Mouse (Mus musculus): ENCODE measurements at regions not wholly inside any gene's neighbourhood (a gene's known extent, or its start where the extent isn't known, plus 50 kb on each side); places are given as distances from the start of the nearest gene placed in this dataset.
A peak's percentile ranks its signal among the peaks of the same experiment; 100 is the strongest.

DNA sequence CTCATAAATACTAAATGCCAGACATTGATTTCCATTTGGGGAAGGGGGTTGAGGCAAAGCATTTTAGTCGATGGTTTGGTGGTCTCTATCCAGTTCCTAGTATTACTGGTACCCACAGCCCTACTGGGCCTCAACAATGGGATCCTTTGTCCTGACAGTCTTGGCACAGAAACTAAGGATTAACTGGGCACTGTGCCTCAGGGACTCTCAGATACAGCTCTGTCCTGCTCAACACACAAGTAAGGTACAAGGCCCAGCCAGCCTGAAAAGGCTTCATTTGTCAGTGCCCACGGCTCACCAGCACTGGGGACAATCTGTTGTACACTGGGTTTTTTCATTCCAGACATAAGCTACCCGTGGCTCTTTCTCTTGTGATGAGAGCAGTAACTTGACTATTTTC, 686.0 kb downstream of the Nedd1 start:
- Histone ChIP-seq H3K4me3 (no peak overlapping the region), H3K27ac (no peak overlapping the region)
- peak in 1 of 2 experiments; percentile 8 for DNase-seq (ENCODE audit: extremely low spot score in 1 of 2, low spot score in 2 of 2)
- no peak for TF ChIP-seq CTCF (IDR thresholded peaks at IDR 0.05)
- intact Hi-C loops (cut with DNase I): no loop called here

- no peak overlapping the region for H3K27ac ChIP-seq
- no peak for DNase-seq (ENCODE audit: extremely low spot score in 1 of 2, low spot score in 2 of 2)
- intact Hi-C loops (cut with DNase I): no loop called here
Observed at GRCm38 (mm10) chr10:92030221-92030620, 692.0 kb downstream of the Nedd1 start.

DNA sequence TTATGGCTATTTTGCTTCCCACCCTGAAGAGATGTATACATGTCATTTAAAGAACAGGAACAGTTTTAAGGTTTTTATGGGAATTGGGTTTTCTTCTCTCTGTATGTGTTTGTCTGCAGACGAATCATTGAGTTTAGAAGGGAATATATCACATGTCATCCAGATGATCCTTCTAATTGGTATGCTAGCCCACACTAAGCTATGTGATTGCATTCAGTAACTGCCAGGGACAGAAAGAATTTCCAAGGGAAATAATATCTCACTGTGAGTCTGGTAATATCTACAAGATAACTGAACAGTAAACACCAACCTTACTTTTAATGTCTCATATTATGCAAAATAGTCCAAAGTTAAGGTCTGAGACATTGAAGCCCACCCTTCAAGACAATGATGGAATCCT, 698.0 kb downstream of the Nedd1 start:
- no peak for TF ChIP-seq CTCF (IDR thresholded peaks at IDR 0.05)
- H3K4me3 ChIP-seq: no peak overlapping the region
- H3K27ac ChIP-seq: no peak overlapping the region
- intact Hi-C loops (cut with DNase I): no loop called here
- no peak for DNase-seq (ENCODE audit: extremely low spot score in 1 of 2, low spot score in 2 of 2)

More at GRCm38 (mm10) chr10:92030221-92030620, 692.0 kb downstream of the Nedd1 start:
- TF ChIP-seq CTCF (IDR thresholded peaks at IDR 0.05): no peak
- no peak overlapping the region for H3K4me3 ChIP-seq

GRCm38 (mm10) chr10:92021036-92021435, 701.2 kb downstream of the Nedd1 start:
- H3K4me3 ChIP-seq: no peak overlapping the region
- TF ChIP-seq CTCF (IDR thresholded peaks at IDR 0.05): no peak
- intact Hi-C loops (cut with DNase I): no loop called here
- no peak for DNase-seq (ENCODE audit: extremely low spot score in 1 of 2, low spot score in 2 of 2)
- H3K27ac ChIP-seq: no peak overlapping the region

- Histone ChIP-seq H3K4me3 (no peak overlapping the region), H3K27ac (no peak overlapping the region)
- intact Hi-C loops (cut with DNase I): no loop called here
- DNase-seq (ENCODE audit: extremely low spot score in 1 of 2, low spot score in 2 of 2): no peak
- TF ChIP-seq CTCF (IDR thresholded peaks at IDR 0.05): no peak
Observed at GRCm38 (mm10) chr10:92009551-92009950, 712.7 kb downstream of the Nedd1 start.

GRCm38 (mm10) chr10:92007891-92008290, 714.3 kb downstream of the Nedd1 start:
- Histone ChIP-seq H3K4me3 (no peak overlapping the region), H3K27ac (no peak overlapping the region)
- intact Hi-C loops (cut with DNase I): no loop called here
- DNase-seq (ENCODE audit: extremely low spot score in 1 of 2, low spot score in 2 of 2): no peak
- TF ChIP-seq CTCF (IDR thresholded peaks at IDR 0.05): no peak

DNA sequence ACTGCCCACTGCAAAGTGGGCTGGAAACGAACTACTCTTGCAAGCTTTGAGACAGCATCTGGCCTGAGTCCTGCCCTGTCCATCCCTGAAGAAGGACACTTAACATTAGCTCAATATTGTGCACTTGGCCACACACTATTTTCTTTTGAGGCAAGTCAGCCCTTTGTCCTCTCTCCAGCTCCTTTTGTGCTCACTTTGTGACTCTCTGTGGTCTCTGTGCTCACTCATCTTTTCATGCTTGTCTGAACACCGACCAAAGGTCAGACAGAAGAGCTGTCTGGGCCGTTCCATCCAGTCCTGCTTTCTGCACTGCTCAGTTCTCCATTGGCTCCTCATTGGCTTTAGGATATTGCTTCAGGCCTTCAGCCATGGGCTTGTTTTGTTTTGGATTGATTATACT, 715.8 kb downstream of the Nedd1 start:
- Histone ChIP-seq H3K27ac (no peak overlapping the region), H3K4me3 (no peak overlapping the region)
- intact Hi-C loops (cut with DNase I): no loop called here
- no peak for TF ChIP-seq CTCF (IDR thresholded peaks at IDR 0.05)
- no peak for DNase-seq (ENCODE audit: extremely low spot score in 1 of 2, low spot score in 2 of 2)

GRCm38 (mm10) chr10:91991040-91991439, 731.2 kb downstream of the Nedd1 start:
- no peak overlapping the region for H3K4me3 ChIP-seq
- intact Hi-C loops (cut with DNase I): no loop called here
- no peak for TF ChIP-seq CTCF (IDR thresholded peaks at IDR 0.05)
- DNase-seq (ENCODE audit: extremely low spot score in 1 of 2, low spot score in 2 of 2): no peak
- H3K27ac ChIP-seq: no peak overlapping the region

- intact Hi-C loops (cut with DNase I): no loop called here
- no peak overlapping the region for H3K4me3 ChIP-seq
- no peak for TF ChIP-seq CTCF (IDR thresholded peaks at IDR 0.05)
- peak in 1 of 2 experiments; percentile 10 for DNase-seq (ENCODE audit: extremely low spot score in 1 of 2, low spot score in 2 of 2)
- peak overlapping the region; percentile 19; the same call in 1 of the 2 replicates for H3K27ac ChIP-seq
Observed at GRCm38 (mm10) chr10:91988364-91988763, 733.9 kb downstream of the Nedd1 start.

GRCm38 (mm10) chr10:91979841-91980240, 742.4 kb downstream of the Nedd1 start:
- no peak overlapping the region for H3K27ac ChIP-seq
- intact Hi-C loops (cut with DNase I): no loop called here
- no peak for TF ChIP-seq CTCF (IDR thresholded peaks at IDR 0.05)
- H3K4me3 ChIP-seq: no peak overlapping the region
- DNase-seq (ENCODE audit: extremely low spot score in 1 of 2, low spot score in 2 of 2): no peak

DNA sequence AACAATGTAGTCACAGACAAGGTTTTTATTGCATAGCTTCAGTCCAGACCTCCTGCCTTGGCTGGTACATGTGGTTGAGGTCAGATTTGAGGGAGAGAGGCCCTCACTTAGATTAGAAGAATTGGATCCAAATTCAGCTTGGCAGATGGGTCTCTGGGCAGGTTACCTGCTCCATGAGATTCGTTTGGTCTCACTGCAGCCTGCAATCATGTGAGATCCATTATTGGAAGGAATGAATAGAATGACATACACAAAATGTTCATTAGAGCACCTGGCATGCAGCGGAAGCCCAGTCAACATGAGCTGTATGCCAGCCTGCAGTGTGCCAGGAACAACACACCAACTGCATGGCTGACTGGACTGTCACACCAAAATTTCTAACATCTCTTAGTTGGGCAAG, 750.3 kb downstream of the Nedd1 start:
- no peak for TF ChIP-seq CTCF (IDR thresholded peaks at IDR 0.05)
- H3K27ac ChIP-seq: no peak overlapping the region
- intact Hi-C loops (cut with DNase I): no loop called here
- H3K4me3 ChIP-seq: no peak overlapping the region
- DNase-seq (ENCODE audit: extremely low spot score in 1 of 2, low spot score in 2 of 2): no peak

GRCm38 (mm10) chr10:91967570-91968310, 754.5 kb downstream of the Nedd1 start:
- DNase-seq (ENCODE audit: extremely low spot score in 1 of 2, low spot score in 2 of 2): no peak
- Histone ChIP-seq H3K27ac (no peak overlapping the region), H3K4me3 (no peak overlapping the region)
- no peak for TF ChIP-seq CTCF (IDR thresholded peaks at IDR 0.05)
- intact Hi-C loops (cut with DNase I): no loop called here
